Mouse (Mus musculus): Measurements from ENCODE around the gene Agbl3. TPM values are rescaled to one million over a fixed set of nuclear protein-coding genes. Genes with fewer than 3 reads are reported as not detected.

Gene Agbl3
- polyA plus RNA-seq, 1 experiment = 5.1 TPM

GRCm38 (mm10) chr6:34875966-34876834 lies 96.0 kb downstream of the Agbl3 start:
- TF ChIP-seq POLR2A (IDR thresholded peaks at IDR 0.05; ENCODE audit: borderline replicate concordance, extremely low read depth, low read depth, low read length) = no peak
- TF ChIP-seq CTCF (IDR thresholded peaks at IDR 0.05; ENCODE audit: insufficient read depth, low read length) = no peak
- H3K4me1 ChIP-seq (ENCODE audit: control insufficient read depth, insufficient read depth, low read length) = peaks cover 37% of the 10 kb centered on the region
- peak; percentile 10 for DNase-seq
- H3K4me3 ChIP-seq (replicated peaks; ENCODE audit: extremely low read depth, low read depth, low read length) = no peak overlapping the region
- 48% methylated on average over 12 of the region's 12 CpGs for WGBS

GRCm38 (mm10) chr6:34876835-34877156 lies 96.6 kb downstream of the Agbl3 start:
- no peak for DNase-seq
- no peak for TF ChIP-seq POLR2A (IDR thresholded peaks at IDR 0.05; ENCODE audit: borderline replicate concordance, extremely low read depth, low read depth, low read length)
- TF ChIP-seq CTCF (IDR thresholded peaks at IDR 0.05; ENCODE audit: insufficient read depth, low read length) = no peak
- no peak overlapping the region for H3K4me3 ChIP-seq (replicated peaks; ENCODE audit: extremely low read depth, low read depth, low read length)
- 27% methylated on average over 2 of the region's 2 CpGs for WGBS
- peaks cover 37% of the 10 kb centered on the region for H3K4me1 ChIP-seq (ENCODE audit: control insufficient read depth, insufficient read depth, low read length)

GRCm38 (mm10) chr6:34877509-34878321 lies 97.5 kb downstream of the Agbl3 start, which contains the start of gene Cyren:
Cyren (minus strand) TSS chr6:34878060.
- peak; percentile 91 for TF ChIP-seq POLR2A (IDR thresholded peaks at IDR 0.05; ENCODE audit: borderline replicate concordance, extremely low read depth, low read depth, low read length)
- TF ChIP-seq CTCF (IDR thresholded peaks at IDR 0.05; ENCODE audit: insufficient read depth, low read length) = peak; percentile 20; the same call in 1 of the 2 replicates
- Histone ChIP-seq H3K4me3 (replicated peaks; ENCODE audit: extremely low read depth, low read depth, low read length) (peak within 1 kb of the TSS; percentile 90), H3K4me1 (ENCODE audit: control insufficient read depth, insufficient read depth, low read length) (peaks cover 32% of the 10 kb centered on the region)
- WGBS = under 1% methylated on average over 56 of the region's 56 CpGs
- DNase-seq = peak; percentile 91

DNA sequence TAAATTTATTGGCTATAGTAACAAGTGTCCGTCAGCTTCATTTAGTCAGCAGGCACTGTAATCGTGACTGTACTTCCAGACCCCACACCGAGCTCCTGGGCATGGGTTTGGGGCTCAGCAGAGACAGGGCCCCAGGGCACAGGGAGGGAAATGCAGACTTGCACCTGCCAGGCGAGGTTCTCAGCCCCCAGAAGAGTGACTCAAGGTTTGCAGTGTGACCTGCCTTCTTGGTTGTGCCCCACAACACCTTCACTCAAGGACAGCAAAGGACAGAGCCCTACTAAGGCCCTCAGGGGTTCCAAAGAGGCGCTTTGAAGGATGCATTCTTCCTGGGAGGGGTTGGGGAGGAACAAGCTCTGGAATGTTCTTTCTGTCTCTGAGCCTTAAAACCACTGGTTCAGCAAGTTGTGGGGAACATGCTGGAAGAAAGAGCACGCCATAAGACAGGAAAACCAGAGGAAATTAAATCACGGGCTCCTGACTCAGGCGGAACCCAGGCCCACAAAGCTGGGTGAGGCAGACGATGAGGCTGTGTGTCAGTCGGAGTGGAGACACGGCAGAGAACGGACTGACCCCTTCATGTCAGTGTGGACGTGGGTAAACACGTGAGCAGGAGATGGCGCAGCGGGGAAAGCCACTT lies 99.0 kb downstream of the Agbl3 start:
- TF ChIP-seq CTCF (IDR thresholded peaks at IDR 0.05; ENCODE audit: insufficient read depth, low read length) (no peak), POLR2A (IDR thresholded peaks at IDR 0.05; ENCODE audit: borderline replicate concordance, extremely low read depth, low read depth, low read length) (no peak)
- H3K4me3 ChIP-seq (replicated peaks; ENCODE audit: extremely low read depth, low read depth, low read length) = no peak overlapping the region
- 91% methylated on average over 16 of the region's 16 CpGs for WGBS
- no peak for DNase-seq
- peaks cover 28% of the 10 kb centered on the region for H3K4me1 ChIP-seq (ENCODE audit: control insufficient read depth, insufficient read depth, low read length)

- peak; percentile 40 for DNase-seq
- TF ChIP-seq POLR2A (IDR thresholded peaks at IDR 0.05; ENCODE audit: borderline replicate concordance, extremely low read depth, low read depth, low read length) (no peak), CTCF (IDR thresholded peaks at IDR 0.05; ENCODE audit: insufficient read depth, low read length) (peak; percentile 47)
- WGBS = 55% methylated on average over 6 of the region's 6 CpGs
- H3K4me3 ChIP-seq (replicated peaks; ENCODE audit: extremely low read depth, low read depth, low read length) = no peak overlapping the region
- peaks cover 23% of the 10 kb centered on the region for H3K4me1 ChIP-seq (ENCODE audit: control insufficient read depth, insufficient read depth, low read length)
Observed at GRCm38 (mm10) chr6:34879911-34880475, 99.8 kb downstream of the Agbl3 start.

GRCm38 (mm10) chr6:34884724-34885123 lies 104.5 kb downstream of the Agbl3 start:
- Histone ChIP-seq H3K4me3 (replicated peaks; ENCODE audit: extremely low read depth, low read depth, low read length) (no peak overlapping the region), H3K4me1 (ENCODE audit: control insufficient read depth, insufficient read depth, low read length) (no peaks in the 10 kb centered on the region)
- 82% methylated on average over 7 of the region's 7 CpGs for WGBS
- TF ChIP-seq POLR2A (IDR thresholded peaks at IDR 0.05; ENCODE audit: borderline replicate concordance, extremely low read depth, low read depth, low read length) (no peak), CTCF (IDR thresholded peaks at IDR 0.05; ENCODE audit: insufficient read depth, low read length) (no peak)
- DNase-seq = no peak

- no peak for TF ChIP-seq POLR2A (IDR thresholded peaks at IDR 0.05; ENCODE audit: borderline replicate concordance, extremely low read depth, low read depth, low read length)
- no peak for TF ChIP-seq CTCF (IDR thresholded peaks at IDR 0.05; ENCODE audit: insufficient read depth, low read length)
- DNase-seq = no peak
- Histone ChIP-seq H3K4me3 (replicated peaks; ENCODE audit: extremely low read depth, low read depth, low read length) (no peak overlapping the region), H3K4me1 (ENCODE audit: control insufficient read depth, insufficient read depth, low read length) (no peaks in the 10 kb centered on the region)
- WGBS = 86% methylated on average over 6 of the region's 6 CpGs
Observed at GRCm38 (mm10) chr6:34887131-34887850, 107.1 kb downstream of the Agbl3 start.

DNA sequence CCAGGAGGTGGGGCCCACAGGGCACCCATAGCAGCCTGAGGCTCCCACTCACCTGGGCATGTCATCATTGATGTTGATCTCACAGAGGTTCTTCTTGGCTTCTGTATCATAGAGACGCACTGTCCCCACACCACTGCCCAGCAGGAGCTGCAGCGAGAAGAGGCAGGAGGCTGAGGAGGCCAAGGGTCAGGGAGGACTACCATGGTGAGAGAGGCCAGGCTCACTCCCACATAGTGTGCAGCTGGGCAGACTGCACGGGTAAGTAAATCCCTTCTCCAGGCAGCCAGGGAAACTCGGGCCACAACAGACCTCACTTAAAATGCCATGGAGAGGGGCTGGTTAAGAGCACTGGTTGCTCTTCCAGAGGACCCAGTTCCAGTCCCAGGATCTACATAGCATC lies 109.0 kb downstream of the Agbl3 start:
- no peak overlapping the region for H3K4me3 ChIP-seq (replicated peaks; ENCODE audit: extremely low read depth, low read depth, low read length)
- no peak for DNase-seq
- no peaks in the 10 kb centered on the region for H3K4me1 ChIP-seq (ENCODE audit: control insufficient read depth, insufficient read depth, low read length)
- 79% methylated on average over 4 of the region's 4 CpGs for WGBS
- TF ChIP-seq POLR2A (IDR thresholded peaks at IDR 0.05; ENCODE audit: borderline replicate concordance, extremely low read depth, low read depth, low read length) = no peak
- no peak for TF ChIP-seq CTCF (IDR thresholded peaks at IDR 0.05; ENCODE audit: insufficient read depth, low read length)

Measured in lung, adult 2 months (tissue).